Mouse (Mus musculus) cortical plate, adult 2 months (tissue): Measurements from ENCODE around the gene Copg2.

Experiments used
- CTCF ChIP-seq: fragments of 200-500 bp; IDR thresholded peaks from 2 replicates; pipeline ENCODE4 v1.5.1; 2011; ENCODE audit warnings: mild to moderate bottlenecking, control low read depth, low read length; ENCODE audit not compliant: insufficient read depth; ENCODE audit errors: extremely low read depth
- POLR2A ChIP-seq: fragments of 200-500 bp; IDR thresholded peaks from 2 replicates; pipeline ENCODE4 v1.6.1; 2011; ENCODE audit warnings: mild to moderate bottlenecking, low read length, control low read depth; ENCODE audit not compliant: insufficient read depth; ENCODE audit errors: extremely low read depth

GRCm38 (mm10) chr6:30750482-30750881 is 146.1 kb downstream of the Copg2 start:
- no peak for TF ChIP-seq CTCF
- no peak for TF ChIP-seq POLR2A
